Mouse (Mus musculus) liver, embryonic 14.5 days (tissue): Measurements from ENCODE around the gene Nfia. TPM values are rescaled to one million over a fixed set of nuclear protein-coding genes. Genes with fewer than 3 reads are reported as not detected.

Experiments
- ATAC-seq: fragments of 200-750 bp; cut with Nextera tagmentation; 2 replicates; pipeline ENCODE4 v1.8.0; 2017; ENCODE audit warnings: moderate number of reproducible peaks, mild to moderate bottlenecking, moderate library complexity; ENCODE audit not compliant: insufficient read depth
- DNase-seq, 3 experiments: peaks; one replicate each; pipeline ENCODE4 v3.0.0-alpha.2; 2012 to 2013; ENCODE audit warnings: low read depth in 3 of 3, low spot score in 3 of 3
- H3K27ac ChIP-seq: fragments of 300-500 bp; sonication (generic); 2 replicates; pipeline ENCODE4 v1.5.1; 2014; ENCODE audit warnings: moderate library complexity, mild to moderate bottlenecking, control low read depth, inconsistent platforms
- H3K27me3 ChIP-seq: fragments of 300-500 bp; sonication (generic); 2 replicates; pipeline ENCODE4 v1.6.1; 2014; ENCODE audit warnings: mild to moderate bottlenecking, low read length, moderate library complexity; ENCODE audit not compliant: control insufficient read depth, insufficient read depth
- H3K36me3 ChIP-seq: fragments of 300-500 bp; sonication (generic); replicated peaks from 2 replicates; pipeline ENCODE4 v1.6.1; 2014; ENCODE audit warnings: low read depth; ENCODE audit not compliant: control insufficient read depth, insufficient read depth
- H3K4me1 ChIP-seq, 2 experiments: fragments of 200-500 bp in 1 of 2; fragments of 300-500 bp in 1 of 2; sonication (generic) in 1 of 2; replicated peaks; 2 replicates each; pipeline ENCODE4 v1.6.1; 2012 to 2014; ENCODE audit warnings: antibody characterized with exemption in 1 of 2, inconsistent platforms in 1 of 2, low read length in 1 of 2; ENCODE audit not compliant: control insufficient read depth in 2 of 2, insufficient read depth in 2 of 2
- H3K4me2 ChIP-seq: fragments of 300-500 bp; sonication (generic); 2 replicates; pipeline ENCODE4 v1.6.1; 2014; ENCODE audit warnings: low read depth, mild to moderate bottlenecking, control low read depth, moderate library complexity
- H3K4me3 ChIP-seq, 2 experiments: fragments of 200-500 bp in 1 of 2; fragments of 300-500 bp in 1 of 2; sonication (generic) in 1 of 2; 2 replicates each; pipeline ENCODE4 v1.5.1; 2012 to 2014; ENCODE audit warnings: low read depth in 2 of 2, low read length in 2 of 2, mild to moderate bottlenecking in 2 of 2, control low read depth in 1 of 2, inconsistent platforms in 1 of 2, moderate library complexity in 1 of 2; ENCODE audit not compliant: insufficient read depth in 1 of 2
- H3K9ac ChIP-seq: fragments of 300-500 bp; sonication (generic); replicated peaks from 2 replicates; pipeline ENCODE4 v1.6.1; 2014; ENCODE audit warnings: mild to moderate bottlenecking, control low read depth, moderate library complexity
- H3K9me3 ChIP-seq: fragments of 300-500 bp; sonication (generic); 2 replicates; pipeline ENCODE4 v1.6.1; 2016; ENCODE audit warnings: low read length, mixed read lengths; ENCODE audit not compliant: control insufficient read depth
- CTCF ChIP-seq: IDR thresholded peaks from 2 replicates; pipeline ENCODE4 v1.5.1; 2016; ENCODE audit warnings: antibody characterized with exemption, low read depth, control low read depth
- EP300 ChIP-seq: IDR thresholded peaks from 2 replicates; pipeline ENCODE4 v1.6.1; 2016; ENCODE audit warnings: antibody characterized with exemption, low read depth
- WGBS: fragments of 180-500 bp; shearing (Covaris S2); extraction: QIAGEN DNeasy Blood & Tissue Kit; methylation state at CpG from one replicate; pipeline ENCODE4 v1.1.7; 2014; ENCODE audit not compliant: insufficient replicate concordance; 5-methylcytosine and 5-hydroxymethylcytosine counted together
- polyA plus RNA-seq, 2 experiments: library from polyadenylated mRNA; depleted of rRNA in 1 of 2; stranded (reverse) in 1 of 2; unstranded in 1 of 2; fragments of >200 nt; fragmentation: Nextera tagmentation in 1 of 2; extraction: Ambion mirVana in 1 of 2; gene quantifications; 2 replicates each; pipeline versions ENCODE4 v1.2.1 to v1.2.3; 2012 to 2014

The Nfia gene
- polyA plus RNA-seq, 2 experiments, result 1.0 to 2.6 TPM

DNA sequence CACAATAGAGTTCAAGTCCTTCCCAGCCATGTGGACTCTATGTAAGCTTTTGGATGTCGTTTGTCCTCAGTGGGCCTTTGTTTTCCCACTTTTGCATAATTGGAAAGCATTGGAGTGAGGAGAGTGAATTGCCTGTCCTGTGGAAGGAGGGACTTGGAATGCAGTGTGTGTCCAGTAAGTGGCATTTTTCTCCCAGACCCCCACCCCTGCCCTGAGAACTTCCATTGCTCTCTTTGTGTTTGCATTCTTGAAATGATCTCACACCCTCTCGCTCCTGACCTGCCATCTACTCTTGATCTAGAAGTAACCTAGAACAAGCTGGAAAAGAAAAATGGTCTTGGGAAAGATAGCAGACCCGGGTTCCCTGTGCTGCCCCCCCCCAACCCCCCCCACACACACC, 278.8 kb downstream of the Nfia start:
- TF ChIP-seq CTCF (no peak), EP300 (no peak)
- Histone ChIP-seq H3K27me3 (no peaks in the 10 kb centered on the region), H3K4me2 (no peak overlapping the region), H3K4me1 (no peaks in the 10 kb centered on the region), H3K36me3 (no peaks in the 10 kb centered on the region), H3K27ac (no peak overlapping the region), H3K4me3 (no peak overlapping the region), H3K9ac (no peak overlapping the region), H3K9me3 (no peaks in the 10 kb centered on the region)
- DNase-seq (no peak), ATAC-seq (no peak)
- WGBS, result 46% methylated on average over 3 of the region's 3 CpGs

DNA sequence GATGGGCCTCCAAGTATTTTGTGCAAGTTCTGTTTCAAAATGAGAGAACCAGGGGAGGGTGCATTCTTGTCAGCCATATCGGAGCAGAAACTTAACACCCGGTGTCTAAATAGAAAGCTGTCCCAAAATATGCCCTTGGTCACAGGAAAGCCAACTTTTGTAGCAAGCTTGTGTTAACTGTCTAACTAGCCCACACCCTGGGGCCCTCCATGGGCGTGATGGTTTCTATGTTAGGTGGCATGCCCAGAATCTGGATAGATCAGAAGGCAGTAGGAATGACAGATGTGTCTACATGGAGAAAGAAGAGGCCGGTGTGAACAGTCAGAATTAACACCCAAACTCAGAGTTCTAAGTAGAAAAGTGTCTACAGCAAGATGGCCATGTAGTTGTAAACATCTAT, 282.5 kb downstream of the Nfia start:
- Histone ChIP-seq H3K27ac (no peak overlapping the region), H3K4me1 (no peaks in the 10 kb centered on the region), H3K4me3 (no peak overlapping the region), H3K9me3 (no peaks in the 10 kb centered on the region), H3K9ac (no peak overlapping the region), H3K4me2 (no peak overlapping the region), H3K36me3 (no peaks in the 10 kb centered on the region), H3K27me3 (no peaks in the 10 kb centered on the region)
- WGBS, result 61% methylated on average over 4 of the region's 4 CpGs
- DNase-seq (no peak), ATAC-seq (no peak)
- no peak for TF ChIP-seq EP300
- TF ChIP-seq CTCF, result no peak

DNA sequence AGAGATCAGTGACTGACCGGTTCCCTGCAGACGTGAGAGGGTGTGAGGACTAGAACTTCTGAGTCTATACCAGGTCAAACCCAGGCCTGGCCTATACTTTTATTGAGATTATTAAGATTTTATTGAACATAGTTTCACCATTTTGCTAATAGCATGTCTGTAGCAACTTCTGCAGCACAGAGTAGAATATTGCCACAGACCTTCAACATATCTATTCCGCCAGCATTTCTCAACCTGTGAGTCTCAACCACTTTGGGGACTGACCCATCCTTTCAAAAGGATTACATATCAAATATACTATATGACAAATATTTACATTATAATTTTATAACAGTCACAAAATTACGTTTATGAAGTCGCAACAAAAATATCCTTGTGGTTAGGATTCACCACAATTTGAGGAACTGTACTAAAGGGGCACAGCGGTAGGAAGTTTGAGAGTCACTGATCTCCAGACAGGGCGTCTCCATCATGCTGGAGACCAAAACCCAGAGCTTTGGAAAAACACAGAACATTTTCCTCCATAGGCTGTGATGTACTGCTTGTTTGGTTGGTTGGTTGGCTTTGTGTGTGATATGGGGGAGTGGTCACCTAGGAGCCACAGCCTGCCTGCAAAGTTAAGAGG, 284.0 kb downstream of the Nfia start:
- Histone ChIP-seq H3K4me2 (no peak overlapping the region), H3K27ac (no peak overlapping the region), H3K27me3 (no peaks in the 10 kb centered on the region), H3K36me3 (no peaks in the 10 kb centered on the region), H3K4me3 (no peak overlapping the region), H3K9ac (no peak overlapping the region), H3K9me3 (no peaks in the 10 kb centered on the region), H3K4me1 (no peaks in the 10 kb centered on the region)
- ATAC-seq (no peak), DNase-seq (no peak)
- WGBS, result 38% methylated on average over 7 of the region's 7 CpGs
- no peak for TF ChIP-seq EP300
- no peak for TF ChIP-seq CTCF

DNA sequence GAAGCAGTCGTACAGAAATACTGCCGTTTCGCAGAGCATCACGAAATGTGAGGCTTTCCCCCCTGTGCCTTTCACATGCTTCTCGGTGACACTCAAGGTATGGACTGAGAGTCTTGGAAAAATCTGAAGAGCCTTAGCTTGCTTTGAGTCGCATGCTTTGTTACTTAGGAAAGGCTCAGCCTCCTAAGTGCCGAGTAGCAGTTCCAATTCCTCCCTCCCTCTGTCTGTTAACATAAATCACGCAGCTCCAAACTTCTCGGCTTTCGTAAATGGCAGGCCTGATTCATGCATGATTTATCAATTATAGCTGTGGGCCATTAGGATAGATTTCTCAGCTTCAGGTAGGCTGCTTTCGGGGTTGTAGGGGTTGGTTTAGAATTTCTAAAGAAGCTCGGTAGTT, 284.7 kb downstream of the Nfia start:
- no peak overlapping the region for H3K4me3 ChIP-seq
- TF ChIP-seq CTCF (no peak), EP300 (no peak)
- H3K9me3 ChIP-seq, result no peaks in the 10 kb centered on the region
- H3K9ac ChIP-seq, result no peak overlapping the region
- H3K4me1 ChIP-seq, result no peaks in the 10 kb centered on the region
- no peaks in the 10 kb centered on the region for H3K36me3 ChIP-seq
- ATAC-seq (no peak), DNase-seq (no peak)
- H3K27ac ChIP-seq, result no peak overlapping the region
- no peaks in the 10 kb centered on the region for H3K27me3 ChIP-seq
- H3K4me2 ChIP-seq, result no peak overlapping the region
- WGBS, result 74% methylated on average over 12 of the region's 12 CpGs

DNA sequence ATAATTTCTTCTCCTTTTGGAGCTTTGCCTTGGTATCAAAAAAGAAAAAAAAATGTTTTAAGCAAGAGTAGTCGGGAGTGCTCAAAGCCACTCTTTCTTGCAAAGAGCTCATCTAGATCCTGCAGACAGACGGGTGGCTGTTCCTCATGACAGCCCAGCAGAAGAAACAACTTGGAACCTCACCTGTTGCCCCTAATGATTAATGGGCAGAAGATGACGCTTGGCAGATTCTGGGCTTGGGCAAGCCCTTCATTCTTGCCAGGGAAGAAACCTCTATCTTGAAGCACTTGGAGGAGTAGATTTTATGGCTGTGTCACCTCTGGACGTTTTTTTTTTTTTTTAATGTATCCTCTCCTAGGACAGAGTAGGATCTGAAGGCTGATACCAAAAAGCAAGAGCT, 285.2 kb downstream of the Nfia start:
- no peak overlapping the region for H3K27ac ChIP-seq
- H3K4me3 ChIP-seq, result no peak overlapping the region
- H3K27me3 ChIP-seq, result no peaks in the 10 kb centered on the region
- no peak for DNase-seq
- no peak for ATAC-seq
- H3K4me2 ChIP-seq, result no peak overlapping the region
- TF ChIP-seq CTCF (no peak), EP300 (no peak)
- H3K36me3 ChIP-seq, result no peaks in the 10 kb centered on the region
- H3K9me3 ChIP-seq, result no peaks in the 10 kb centered on the region
- WGBS, result 63% methylated on average over 4 of the region's 4 CpGs
- H3K9ac ChIP-seq, result no peak overlapping the region
- H3K4me1 ChIP-seq, result no peaks in the 10 kb centered on the region
